Mouse (Mus musculus) forebrain, embryonic 11.5 days (tissue): ENCODE data around the gene Baiap2. TPM values are rescaled to one million over a fixed set of nuclear protein-coding genes. Genes with fewer than 3 reads are reported as not detected.

Experiments used
- ATAC-seq: fragments of 200-750 bp; cut with Nextera tagmentation; replicated peaks from 2 replicates; pipeline ENCODE4 v1.8.0; 2017; ENCODE audit warnings: moderate TSS enrichment; ENCODE audit not compliant: low FRiP score
- DNase-seq: peaks from one replicate; pipeline ENCODE4 v3.0.0-alpha.2; 2017; ENCODE audit warnings: low spot score
- H3K27ac ChIP-seq: fragments of 300-500 bp; sonication (generic); 2 replicates; pipeline ENCODE4 v1.5.1; 2014; ENCODE audit warnings: low read depth, low read length
- H3K27me3 ChIP-seq: fragments of 300-500 bp; sonication (generic); 2 replicates; pipeline ENCODE4 v1.6.1; 2014; ENCODE audit warnings: mild to moderate bottlenecking, low read length, mixed read lengths; ENCODE audit not compliant: control insufficient read depth, insufficient read depth
- H3K36me3 ChIP-seq: fragments of 300-500 bp; sonication (generic); 2 replicates; pipeline ENCODE4 v1.6.1; 2014; ENCODE audit warnings: mild to moderate bottlenecking, low read length, moderate library complexity, mixed read lengths; ENCODE audit not compliant: control insufficient read depth, insufficient read depth
- H3K4me1 ChIP-seq: fragments of 300-500 bp; sonication (generic); replicated peaks from 2 replicates; pipeline ENCODE4 v1.6.1; 2014; ENCODE audit warnings: low read length, mixed read lengths; ENCODE audit not compliant: control insufficient read depth, insufficient read depth
- H3K4me2 ChIP-seq: fragments of 300-500 bp; sonication (generic); 2 replicates; pipeline ENCODE4 v1.6.1; 2014; ENCODE audit warnings: low read depth, mild to moderate bottlenecking, low read length, moderate library complexity, mixed read lengths; ENCODE audit not compliant: severe bottlenecking
- H3K4me3 ChIP-seq: fragments of 300-500 bp; sonication (generic); 2 replicates; pipeline ENCODE4 v1.5.1; 2014; ENCODE audit warnings: low read depth, low read length
- H3K9ac ChIP-seq: fragments of 300-500 bp; sonication (generic); 2 replicates; pipeline ENCODE4 v1.6.1; 2014; ENCODE audit warnings: low read length
- H3K9me3 ChIP-seq: fragments of 300-500 bp; sonication (generic); 2 replicates; pipeline ENCODE4 v1.6.1; 2016; ENCODE audit warnings: low read length, mixed read lengths; ENCODE audit not compliant: control insufficient read depth
- WGBS: fragments of 180-500 bp; shearing (Covaris S2); extraction: QIAGEN DNeasy Blood & Tissue Kit; methylation state at CpG from one replicate; pipeline ENCODE4 v1.1.7; 2014; 5-methylcytosine and 5-hydroxymethylcytosine counted together
- polyA plus RNA-seq: library from polyadenylated mRNA; unstranded; fragments of >200 nt; fragmentation: Nextera tagmentation; extraction: Ambion mirVana; gene quantifications from 2 replicates; pipeline ENCODE4 v1.2.1, GENCODE M21; 2014

Gene Baiap2
- polyA plus RNA-seq, 1 experiment from 2014 or later, result 10.4 TPM

- no peak overlapping the region for H3K27ac ChIP-seq
Measured at GRCm38 (mm10) chr11:120011761-120012560, 69.4 kb downstream of the Baiap2 start.

GRCm38 (mm10) chr11:120012702-120013101 lies 70.1 kb downstream of the Baiap2 start:
- Histone ChIP-seq H3K36me3 (no peaks in the 10 kb centered on the region), H3K4me2 (no peak overlapping the region), H3K27me3 (no peaks in the 10 kb centered on the region), H3K9me3 (no peaks in the 10 kb centered on the region), H3K9ac (no peak overlapping the region), H3K4me3 (no peak overlapping the region), H3K27ac (no peak overlapping the region), H3K4me1 (peaks cover 5% of the 10 kb centered on the region; the same call in 1 of the 2 replicates)
- ATAC-seq (no peak), DNase-seq (no peak)
- 82% methylated on average over 13 of the region's 13 CpGs for WGBS

More at GRCm38 (mm10) chr11:120011761-120012560, 69.4 kb downstream of the Baiap2 start:
- Histone ChIP-seq H3K9me3 (no peaks in the 10 kb centered on the region), H3K36me3 (no peaks in the 10 kb centered on the region), H3K4me3 (no peak overlapping the region), H3K27me3 (no peaks in the 10 kb centered on the region), H3K9ac (peak overlapping the region; percentile 8; the same call in 1 of the 2 replicates), H3K4me1 (peaks cover 5% of the 10 kb centered on the region; the same call in 1 of the 2 replicates), H3K4me2 (no peak overlapping the region)
- DNase-seq (peak; percentile 71), ATAC-seq (no peak)
- 48% methylated on average over 43 of the region's 43 CpGs for WGBS

GRCm38 (mm10) chr11:120013174-120013711 lies 70.7 kb downstream of the Baiap2 start:
- Histone ChIP-seq H3K9ac (peak overlapping the region; percentile 44), H3K4me3 (peak overlapping the region; percentile 5; the same call in 1 of the 2 replicates), H3K9me3 (no peaks in the 10 kb centered on the region), H3K4me1 (peaks cover 5% of the 10 kb centered on the region; the same call in 1 of the 2 replicates), H3K36me3 (no peaks in the 10 kb centered on the region), H3K27me3 (no peaks in the 10 kb centered on the region), H3K4me2 (peak overlapping the region; percentile 38), H3K27ac (no peak overlapping the region)
- peak; percentile 91 for DNase-seq
- 19% methylated on average over 21 of the region's 21 CpGs for WGBS
- peak; percentile 49; the same call in 1 of the 2 replicates for ATAC-seq

GRCm38 (mm10) chr11:120014758-120015157 lies 72.2 kb downstream of the Baiap2 start:
- H3K27ac ChIP-seq, result no peak overlapping the region

GRCm38 (mm10) chr11:120017011-120017410 lies 74.4 kb downstream of the Baiap2 start:
- WGBS, result 90% methylated on average over 8 of the region's 8 CpGs
- Histone ChIP-seq H3K4me1 (peaks cover 9% of the 10 kb centered on the region; the same call in 1 of the 2 replicates), H3K9ac (no peak overlapping the region), H3K27ac (no peak overlapping the region), H3K36me3 (no peaks in the 10 kb centered on the region), H3K4me3 (no peak overlapping the region), H3K4me2 (no peak overlapping the region), H3K9me3 (no peaks in the 10 kb centered on the region), H3K27me3 (no peaks in the 10 kb centered on the region)
- ATAC-seq (no peak), DNase-seq (no peak)

More at GRCm38 (mm10) chr11:120014758-120015157, 72.2 kb downstream of the Baiap2 start:
- no peaks in the 10 kb centered on the region for H3K27me3 ChIP-seq
- H3K9me3 ChIP-seq, result no peaks in the 10 kb centered on the region
- WGBS, result 83% methylated on average over 4 of the region's 4 CpGs
- ATAC-seq (no peak), DNase-seq (no peak)
- H3K4me3 ChIP-seq, result no peak overlapping the region
- H3K9ac ChIP-seq, result no peak overlapping the region
- no peak overlapping the region for H3K4me2 ChIP-seq
- peaks cover 6% of the 10 kb centered on the region; the same call in 1 of the 2 replicates for H3K4me1 ChIP-seq
- H3K36me3 ChIP-seq, result no peaks in the 10 kb centered on the region

GRCm38 (mm10) chr11:120019542-120020440 lies 77.2 kb downstream of the Baiap2 start:
- Histone ChIP-seq H3K4me1 (peaks cover 11% of the 10 kb centered on the region), H3K36me3 (no peaks in the 10 kb centered on the region)

GRCm38 (mm10) chr11:120021367-120021766 lies 78.8 kb downstream of the Baiap2 start:
- no peak overlapping the region for H3K4me2 ChIP-seq
- no peak overlapping the region for H3K9ac ChIP-seq
- H3K4me3 ChIP-seq, result no peak overlapping the region
- no peak for ATAC-seq
- peaks cover 11% of the 10 kb centered on the region for H3K4me1 ChIP-seq
- 91% methylated on average over 16 of the region's 16 CpGs for WGBS
- H3K27me3 ChIP-seq, result no peaks in the 10 kb centered on the region
- H3K9me3 ChIP-seq, result no peaks in the 10 kb centered on the region
- H3K36me3 ChIP-seq, result no peaks in the 10 kb centered on the region
- DNase-seq, result no peak
- no peak overlapping the region for H3K27ac ChIP-seq

More at GRCm38 (mm10) chr11:120019542-120020440, 77.2 kb downstream of the Baiap2 start:
- Histone ChIP-seq H3K9me3 (no peaks in the 10 kb centered on the region), H3K27ac (no peak overlapping the region), H3K9ac (peak overlapping the region; percentile 23; the same call in 1 of the 2 replicates), H3K4me3 (no peak overlapping the region), H3K27me3 (no peaks in the 10 kb centered on the region), H3K4me2 (no peak overlapping the region)
- WGBS, result 55% methylated on average over 23 of the region's 23 CpGs
- no peak for ATAC-seq
- DNase-seq, result no peak

GRCm38 (mm10) chr11:120022216-120022615 lies 79.7 kb downstream of the Baiap2 start:
- no peaks in the 10 kb centered on the region for H3K27me3 ChIP-seq
- H3K36me3 ChIP-seq, result no peaks in the 10 kb centered on the region
- ATAC-seq (no peak), DNase-seq (peak; percentile 55)
- H3K4me1 ChIP-seq, result peaks cover 11% of the 10 kb centered on the region
- no peak overlapping the region for H3K4me2 ChIP-seq
- 48% methylated on average over 8 of the region's 8 CpGs for WGBS
- H3K4me3 ChIP-seq, result no peak overlapping the region
- no peak overlapping the region for H3K27ac ChIP-seq
- no peaks in the 10 kb centered on the region for H3K9me3 ChIP-seq
- H3K9ac ChIP-seq, result no peak overlapping the region
